Mouse (Mus musculus) hindbrain, embryonic 13.5 days (tissue): ENCODE results near the gene Gtf2f2. TPM values are rescaled to one million over a fixed set of nuclear protein-coding genes. Genes with fewer than 3 reads are reported as not detected.
"Not testable (repeated sequence)": the region's sequence is repeated elsewhere in the genome, so short reads cannot be mapped to it uniquely, and the experiment has no call there.

Source experiments
- ATAC-seq: fragments of 200-750 bp; cut with Nextera tagmentation; 2 replicates; pipeline ENCODE4 v1.8.0; 2017; ENCODE audit warnings: moderate TSS enrichment; ENCODE audit not compliant: low FRiP score
- H3K27ac ChIP-seq: fragments of 300-500 bp; sonication (generic); 2 replicates; pipeline ENCODE4 v1.5.1; 2015; ENCODE audit warnings: inconsistent platforms, mild to moderate bottlenecking, moderate library complexity
- H3K27me3 ChIP-seq: fragments of 300-500 bp; sonication (generic); 2 replicates; pipeline ENCODE4 v1.6.1; 2015; ENCODE audit warnings: mild to moderate bottlenecking, inconsistent platforms
- H3K36me3 ChIP-seq: fragments of 300-500 bp; sonication (generic); 2 replicates; pipeline ENCODE4 v1.6.1; 2015; ENCODE audit warnings: mild to moderate bottlenecking, inconsistent platforms
- H3K4me1 ChIP-seq: fragments of 300-500 bp; sonication (generic); replicated peaks from 2 replicates; pipeline ENCODE4 v1.6.1; 2015; ENCODE audit warnings: inconsistent platforms
- H3K4me2 ChIP-seq: fragments of 300-500 bp; sonication (generic); 2 replicates; pipeline ENCODE4 v1.6.1; 2015; ENCODE audit warnings: inconsistent platforms, mild to moderate bottlenecking, moderate library complexity
- H3K4me3 ChIP-seq: fragments of 300-500 bp; sonication (generic); 2 replicates; pipeline ENCODE4 v1.5.1; 2015; ENCODE audit warnings: mild to moderate bottlenecking, inconsistent platforms
- H3K9ac ChIP-seq: fragments of 300-500 bp; sonication (generic); 2 replicates; pipeline ENCODE4 v1.6.1; 2015; ENCODE audit warnings: mild to moderate bottlenecking, inconsistent platforms
- H3K9me3 ChIP-seq: fragments of 300-500 bp; sonication (generic); 2 replicates; pipeline ENCODE4 v1.6.1; 2016; ENCODE audit warnings: inconsistent platforms
- WGBS: fragments of 180-500 bp; shearing (Covaris S2); methylation state at CpG from one replicate; pipeline ENCODE4 v1.1.7; 2015; 5-methylcytosine and 5-hydroxymethylcytosine counted together
- polyA plus RNA-seq: library from polyadenylated mRNA; unstranded; fragments of >200 nt; fragmentation: Nextera tagmentation; extraction: Ambion mirVana; gene quantifications from 2 replicates; pipeline ENCODE4 v1.2.1, GENCODE M21; 2015

Gene Gtf2f2
- polyA plus RNA-seq, 1 experiment from 2014 or later, result 43.3 TPM

DNA sequence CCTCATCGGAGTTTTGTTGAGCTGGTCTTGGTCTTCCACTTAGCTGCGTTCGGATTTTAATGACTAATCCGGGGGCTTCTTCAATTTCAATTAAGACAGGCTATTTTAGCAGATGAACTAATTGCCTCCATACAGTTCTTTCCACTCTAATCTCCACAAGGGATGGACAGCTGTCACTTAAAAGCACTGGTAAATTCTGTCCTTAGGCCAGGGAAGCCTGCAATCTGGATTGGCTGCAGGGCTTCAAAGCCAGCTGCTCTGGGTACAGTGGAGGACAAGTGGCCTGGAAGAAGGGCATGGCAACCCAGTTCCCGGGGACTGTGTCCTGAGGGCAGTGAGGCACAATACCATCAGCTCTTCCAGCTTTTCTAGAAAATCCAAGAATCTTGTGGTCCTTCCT lies 139.6 kb downstream of the Gtf2f2 start:
- H3K9ac ChIP-seq, result no peak overlapping the region
- WGBS, result 10% methylated on average over 4 of the region's 5 CpGs
- peaks cover 10% of the 10 kb centered on the region; the same call in 1 of the 2 replicates for H3K4me1 ChIP-seq
- H3K9me3 ChIP-seq, result no peaks in the 10 kb centered on the region
- peaks cover 9% of the 10 kb centered on the region; the same call in 1 of the 2 replicates for H3K27me3 ChIP-seq
- no peak overlapping the region for H3K4me2 ChIP-seq
- 0 out of 2 replicates have a peak overlapping the region, but pooled peaks have one; percentile 64 for H3K27ac ChIP-seq
- H3K4me3 ChIP-seq, result no peak overlapping the region
- no peak for ATAC-seq
- no peaks in the 10 kb centered on the region for H3K36me3 ChIP-seq

DNA sequence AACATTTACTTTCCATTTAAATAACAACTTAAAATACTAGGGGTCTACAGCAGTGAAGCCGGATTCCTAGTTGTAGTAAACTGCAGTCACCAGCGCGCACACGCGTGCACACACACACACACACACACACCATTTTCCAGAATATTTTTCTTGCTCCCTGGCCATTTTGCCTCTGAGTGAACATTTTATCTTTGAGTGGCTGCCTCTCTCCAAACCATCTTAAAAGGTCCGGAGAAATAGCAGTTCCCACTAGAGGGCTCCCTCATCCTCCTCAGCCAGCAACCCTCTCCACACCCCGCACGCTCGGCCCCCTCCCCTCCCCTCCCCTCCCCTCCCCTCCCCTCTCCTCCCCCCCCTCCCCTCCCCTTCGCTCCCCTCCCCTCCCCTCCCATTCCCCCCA lies 140.0 kb downstream of the Gtf2f2 start:
- no peak overlapping the region for H3K4me3 ChIP-seq

DNA sequence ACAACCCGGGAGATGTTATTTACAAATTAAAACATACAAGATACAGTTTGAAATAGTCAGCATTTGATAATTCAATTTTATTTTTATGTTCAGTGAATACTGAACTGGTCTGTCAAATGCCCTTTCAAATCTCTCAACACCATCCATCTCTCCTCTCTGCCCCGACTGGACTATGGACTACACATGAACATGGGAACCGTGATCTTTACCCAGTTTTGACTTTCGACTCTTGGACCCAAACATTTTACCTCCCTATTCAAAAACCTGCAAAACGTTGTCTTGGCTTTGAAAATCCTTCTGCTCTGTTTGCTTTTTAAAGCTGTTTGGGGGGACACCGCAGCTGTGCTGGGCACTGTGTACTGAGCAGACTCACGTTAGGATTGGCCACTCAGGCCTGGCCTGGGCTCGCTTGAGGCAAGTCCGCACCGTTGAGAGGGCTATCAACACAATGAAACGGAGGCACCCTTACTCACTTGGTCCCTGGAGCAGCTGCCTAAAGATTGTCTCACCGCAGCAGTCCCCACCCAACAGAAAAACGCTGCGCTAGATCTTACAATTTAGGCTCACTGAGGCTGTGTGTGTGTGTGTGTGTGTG lies 140.8 kb downstream of the Gtf2f2 start:
- Histone ChIP-seq H3K36me3 (no peaks in the 10 kb centered on the region), H3K4me2 (no peak overlapping the region), H3K4me1 (peaks cover 2% of the 10 kb centered on the region; the same call in 1 of the 2 replicates), H3K4me3 (no peak overlapping the region), H3K27ac (no peak overlapping the region), H3K9ac (no peak overlapping the region), H3K27me3 (peaks cover 9% of the 10 kb centered on the region; the same call in 1 of the 2 replicates), H3K9me3 (no peaks in the 10 kb centered on the region)
- no peak for ATAC-seq
- WGBS, result 76% methylated on average over 14 of the region's 14 CpGs

More for the DNA sequence above, 140.0 kb downstream of the Gtf2f2 start:
- WGBS, result 19% methylated on average over 9 of the region's 10 CpGs
- no peak overlapping the region for H3K27ac ChIP-seq
- H3K9ac ChIP-seq, result no peak overlapping the region
- H3K27me3 ChIP-seq, result peaks cover 9% of the 10 kb centered on the region; the same call in 1 of the 2 replicates
- peaks cover 6% of the 10 kb centered on the region; the same call in 1 of the 2 replicates for H3K4me1 ChIP-seq
- H3K9me3 ChIP-seq, result no peaks in the 10 kb centered on the region
- ATAC-seq, result no peak
- no peaks in the 10 kb centered on the region for H3K36me3 ChIP-seq
- H3K4me2 ChIP-seq, result 0 out of 2 replicates have a peak overlapping the region, but pooled peaks have one; percentile 34

GRCm38 (mm10) chr14:75868028-75868427 lies 142.6 kb downstream of the Gtf2f2 start:
- not testable (repeated sequence) for H3K4me2 ChIP-seq, H3K9me3 ChIP-seq, H3K36me3 ChIP-seq, ATAC-seq, H3K27me3 ChIP-seq, H3K9ac ChIP-seq, H3K4me3 ChIP-seq, H3K27ac ChIP-seq, H3K4me1 ChIP-seq
- 64% methylated on average over 3 of the region's 3 CpGs for WGBS

DNA sequence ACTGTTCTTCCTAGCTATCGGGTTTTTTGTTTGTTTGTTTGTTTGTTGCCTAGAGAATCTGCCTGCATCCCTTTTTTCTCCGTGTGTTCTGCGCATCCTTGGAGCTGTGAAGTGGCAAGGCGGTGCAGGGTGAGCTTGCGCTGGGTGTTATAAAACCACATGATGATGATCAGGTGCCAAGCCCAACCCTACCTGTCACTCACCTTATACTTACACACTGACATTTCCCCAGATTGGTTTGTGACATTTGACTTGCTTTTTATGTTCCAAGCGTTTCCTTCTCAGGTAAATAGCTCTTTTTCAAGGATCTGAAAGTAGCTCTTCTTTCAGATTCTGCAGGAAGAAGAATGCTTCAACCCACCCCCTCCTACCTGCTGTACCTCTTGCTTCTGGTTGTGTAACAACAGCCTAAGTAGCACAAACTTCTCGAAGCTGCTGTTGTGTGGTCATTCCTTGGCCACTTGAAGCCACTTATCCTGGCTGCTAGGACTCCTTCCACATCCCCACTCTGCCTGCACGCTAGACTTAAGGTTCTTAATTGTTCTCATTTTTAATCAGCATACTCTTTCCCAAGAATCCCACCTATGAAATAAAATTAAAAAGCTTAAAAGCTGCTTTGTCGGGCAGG lies 143.8 kb downstream of the Gtf2f2 start:
- no peak for ATAC-seq
- Histone ChIP-seq H3K4me2 (no peak overlapping the region), H3K4me1 (peaks cover 9% of the 10 kb centered on the region), H3K27me3 (peaks cover 9% of the 10 kb centered on the region; the same call in 1 of the 2 replicates), H3K9ac (no peak overlapping the region), H3K36me3 (peaks cover 4% of the 10 kb centered on the region), H3K9me3 (no peaks in the 10 kb centered on the region), H3K4me3 (no peak overlapping the region), H3K27ac (no peak overlapping the region)
- 83% methylated on average over 9 of the region's 9 CpGs for WGBS

- Histone ChIP-seq H3K9ac (no peak overlapping the region), H3K4me1 (peaks cover 9% of the 10 kb centered on the region), H3K9me3 (no peaks in the 10 kb centered on the region), H3K36me3 (peaks cover 4% of the 10 kb centered on the region), H3K27ac (peak overlapping the region; percentile 60; the same call in 1 of the 2 replicates), H3K27me3 (peaks cover 9% of the 10 kb centered on the region; the same call in 1 of the 2 replicates), H3K4me3 (no peak overlapping the region), H3K4me2 (no peak overlapping the region)
- peak; percentile 78 for ATAC-seq
- WGBS, result 5% methylated on average over 7 of the region's 7 CpGs
Measured at GRCm38 (mm10) chr14:75863549-75864409, 146.9 kb downstream of the Gtf2f2 start.

DNA sequence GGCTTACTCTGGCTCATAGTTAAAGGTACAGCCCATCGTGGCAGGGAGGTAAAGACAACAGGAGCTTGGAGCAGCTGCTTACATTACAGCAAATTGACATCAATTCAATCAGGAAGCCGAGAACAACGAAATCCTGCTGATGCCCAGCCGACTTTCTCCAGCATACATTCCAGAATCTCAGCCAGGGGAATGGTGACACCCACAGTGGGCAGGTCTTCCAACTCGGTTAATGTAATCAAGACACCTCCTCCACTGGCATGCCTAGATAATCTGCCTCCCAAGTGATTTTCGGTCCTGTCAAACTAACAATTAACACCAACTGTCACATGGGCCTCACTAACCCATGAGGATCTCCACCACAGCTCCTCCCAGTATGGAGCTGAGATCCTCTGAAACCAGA lies 148.0 kb downstream of the Gtf2f2 start:
- Histone ChIP-seq H3K9ac (no peak overlapping the region), H3K4me3 (no peak overlapping the region)
- WGBS, result 89% methylated on average over 6 of the region's 6 CpGs

GRCm38 (mm10) chr14:75859619-75860018 lies 151.0 kb downstream of the Gtf2f2 start:
- 86% methylated on average over 2 of the region's 2 CpGs for whole genome bisulfite sequencing
- Histone ChIP-seq H3K9me3 (no peaks in the 10 kb centered on the region), H3K9ac (no peak overlapping the region), H3K36me3 (peaks cover 10% of the 10 kb centered on the region), H3K4me1 (peaks cover 9% of the 10 kb centered on the region), H3K4me3 (no peak overlapping the region), H3K27me3 (no peaks in the 10 kb centered on the region), H3K4me2 (no peak overlapping the region), H3K27ac (no peak overlapping the region)
- no peak for ATAC-seq

More for the DNA sequence above, 148.0 kb downstream of the Gtf2f2 start:
- ATAC-seq, result no peak
- Histone ChIP-seq H3K4me1 (peaks cover 9% of the 10 kb centered on the region), H3K27ac (no peak overlapping the region), H3K27me3 (peaks cover 9% of the 10 kb centered on the region; the same call in 1 of the 2 replicates), H3K9me3 (no peaks in the 10 kb centered on the region), H3K36me3 (peaks cover 4% of the 10 kb centered on the region), H3K4me2 (no peak overlapping the region)

- H3K27me3 ChIP-seq, result no peaks in the 10 kb centered on the region
- H3K27ac ChIP-seq, result no peak overlapping the region
- no peak overlapping the region for H3K9ac ChIP-seq
- ATAC-seq, result no peak
- H3K4me3 ChIP-seq, result no peak overlapping the region
- H3K9me3 ChIP-seq, result no peaks in the 10 kb centered on the region
- no peak overlapping the region for H3K4me2 ChIP-seq
- H3K36me3 ChIP-seq, result peaks cover 21% of the 10 kb centered on the region
- WGBS, result 75% methylated on average over 2 of the region's 2 CpGs
- H3K4me1 ChIP-seq, result no peaks in the 10 kb centered on the region
Measured at GRCm38 (mm10) chr14:75858181-75858580, 152.5 kb downstream of the Gtf2f2 start.

GRCm38 (mm10) chr14:75855263-75855992 lies 155.2 kb downstream of the Gtf2f2 start:
- no peak for ATAC-seq
- WGBS, result 72% methylated on average over 17 of the region's 17 CpGs
- Histone ChIP-seq H3K4me1 (0 out of 2 replicates have a peak, but pooled peaks cover 3% of the 10 kb centered on the region), H3K4me3 (no peak overlapping the region), H3K9ac (no peak overlapping the region), H3K36me3 (peaks cover 37% of the 10 kb centered on the region), H3K27ac (no peak overlapping the region), H3K9me3 (no peaks in the 10 kb centered on the region), H3K27me3 (no peaks in the 10 kb centered on the region), H3K4me2 (no peak overlapping the region)

GRCm38 (mm10) chr14:75852016-75852415 lies 158.6 kb downstream of the Gtf2f2 start:
- 93% methylated on average over 5 of the region's 5 CpGs for WGBS
- ATAC-seq, result no peak
- Histone ChIP-seq H3K27ac (no peak overlapping the region), H3K9ac (no peak overlapping the region), H3K27me3 (no peaks in the 10 kb centered on the region), H3K9me3 (no peaks in the 10 kb centered on the region), H3K4me1 (peaks cover 35% of the 10 kb centered on the region), H3K36me3 (peaks cover 66% of the 10 kb centered on the region), H3K4me2 (no peak overlapping the region), H3K4me3 (no peak overlapping the region)
